Comparison of ENCODE assay signal across 23 mouse cellular contexts in the genomic region with DNA sequence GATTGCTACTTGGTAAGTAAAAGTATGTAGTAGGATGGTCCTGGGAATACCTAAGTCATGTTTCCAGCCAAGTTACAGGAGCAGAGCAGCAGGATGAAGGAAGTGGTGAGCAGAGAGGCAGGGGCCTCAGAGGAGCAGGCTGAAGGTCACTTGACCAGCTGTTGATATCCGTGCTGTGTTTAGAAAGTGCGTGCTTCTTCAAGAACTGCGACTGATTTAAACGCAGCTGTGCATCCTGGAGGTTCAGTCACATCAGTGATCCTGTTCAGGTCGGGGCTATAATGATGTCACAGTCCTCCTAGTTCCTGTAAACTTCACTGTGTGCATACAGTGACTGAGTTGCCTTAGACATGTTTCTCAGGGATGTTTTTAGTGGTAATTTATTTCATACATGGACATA.
A peak's percentile ranks its signal among the peaks of the same experiment; 100 is the strongest.
DNase-seq lines count a peak whose midpoint lies in the region; ATAC-seq lines count a peak whose summit lies in the region.
"Had no signal": no experiment of that assay in that cellular context is flagged by ENCODE, and none has a peak within 500 bp of the region (broad histone marks: within the 10 kb centered on the region; RNA-seq: fewer than 3 reads in every experiment).

No protein-coding gene starts in this region.

- peak overlapping the region; percentile 91 for H3K27ac ChIP-seq in heart, embryonic 15.5 days
- H3K27ac ChIP-seq in lung, embryonic 16.5 days (ENCODE audit: low read length), result peak overlapping the region; percentile 44; the same call in 1 of the 2 replicates
- no peak overlapping the region for H3K27ac ChIP-seq in hindbrain, embryonic 10.5 days
- H3K27ac ChIP-seq: forebrain, embryonic 12.5 days; hindbrain, embryonic 14.5 days; macrophage had no signal

- H3K4me3 ChIP-seq in heart, embryonic 15.5 days, result no peak overlapping the region
- H3K4me3 ChIP-seq in lung, embryonic 16.5 days (ENCODE audit: low read length), result no peak overlapping the region
- no peak overlapping the region for H3K4me3 ChIP-seq in hindbrain, embryonic 10.5 days
- H3K4me3 ChIP-seq: embryonic facial prominence, embryonic 15.5 days; forebrain, embryonic 12.5 days had no signal

- 19% methylated on average over 5 of the region's 5 CpGs for WGBS in heart, embryonic 15.5 days
- 21% methylated on average over 5 of the region's 5 CpGs for WGBS in lung, embryonic 16.5 days
- WGBS in hindbrain, embryonic 10.5 days, result 68% methylated on average over 5 of the region's 5 CpGs

- no peak overlapping the region for H3K9ac ChIP-seq in heart, embryonic 15.5 days
- no peak overlapping the region for H3K9ac ChIP-seq in lung, embryonic 16.5 days (ENCODE audit: low read length)
- H3K9ac ChIP-seq: embryonic facial prominence, embryonic 15.5 days; forebrain, embryonic 12.5 days; hindbrain, embryonic 14.5 days; liver, postnatal 0 days had no signal

- peak; percentile 36 for DNase-seq in embryo, embryonic 10.5 days (ENCODE audit: low spot score)
- DNase-seq in embryo, embryonic 9.5 days (ENCODE audit: extremely low spot score), result no peak
- no peak for DNase-seq in heart, postnatal 4 days
- DNase-seq in lung, adult 18-20 months, result no peak
- DNase-seq in mesoderm, embryonic 11.5 days (ENCODE audit: low read depth, low spot score), result peak; percentile 30
- no peak for DNase-seq in hindbrain, embryonic 10.5 days (ENCODE audit: low spot score)
- DNase-seq: adrenal gland, adult 2 months; cerebellum, adult 11-12 months; cerebellum, postnatal 36 days; kidney, adult 8-10 months; kidney, postnatal 4 days; liver; liver, postnatal 0 days; midbrain, embryonic 14.5 days; right cerebral cortex, postnatal 4 days; thymus, adult 2 months had no signal

- H3K27me3 ChIP-seq in heart, embryonic 15.5 days, result no peaks in the 10 kb centered on the region
- no peaks in the 10 kb centered on the region for H3K27me3 ChIP-seq in lung, embryonic 16.5 days (ENCODE audit: control insufficient read depth, insufficient read depth, low read depth, low read length)
- H3K27me3 ChIP-seq in hindbrain, embryonic 10.5 days (ENCODE audit: insufficient read depth, poor library complexity, severe bottlenecking), result no peaks in the 10 kb centered on the region
- H3K27me3 ChIP-seq: CH12.LX; embryonic facial prominence, embryonic 15.5 days; forebrain, embryonic 12.5 days had no signal

- H3K36me3 ChIP-seq in heart, embryonic 15.5 days, result no peaks in the 10 kb centered on the region
- no peaks in the 10 kb centered on the region for H3K36me3 ChIP-seq in lung, embryonic 16.5 days (ENCODE audit: control insufficient read depth, insufficient read depth, low read length)
- H3K36me3 ChIP-seq in hindbrain, embryonic 10.5 days, result no peaks in the 10 kb centered on the region
- H3K36me3 ChIP-seq: embryonic facial prominence, embryonic 15.5 days; forebrain, embryonic 12.5 days had no signal

- H3K4me1 ChIP-seq in heart, embryonic 15.5 days (replicated peaks), result peaks cover 81% of the 10 kb centered on the region
- H3K4me1 ChIP-seq in lung, embryonic 16.5 days (replicated peaks; ENCODE audit: control insufficient read depth, insufficient read depth, low read length), result peaks cover 31% of the 10 kb centered on the region
- H3K4me1 ChIP-seq in hindbrain, embryonic 10.5 days (replicated peaks), result peaks cover 53% of the 10 kb centered on the region

- H3K4me2 ChIP-seq in heart, embryonic 15.5 days, result no peak overlapping the region
- no peak overlapping the region for H3K4me2 ChIP-seq in lung, embryonic 16.5 days (ENCODE audit: low read depth, low read length)
- H3K4me2 ChIP-seq: embryonic facial prominence, embryonic 15.5 days; forebrain, embryonic 12.5 days; hindbrain, embryonic 14.5 days had no signal

- ATAC-seq in heart, embryonic 15.5 days (replicated peaks; ENCODE audit: insufficient number of reproducible peaks, insufficient read depth, low FRiP score, low read depth), result no peak
- no peak; the same call in 1 of the 2 replicates for ATAC-seq in lung, embryonic 16.5 days (ENCODE audit: low read depth)
- ATAC-seq: liver, postnatal 0 days had no signal

- no peaks in the 10 kb centered on the region for H3K9me3 ChIP-seq in heart, embryonic 15.5 days (replicated peaks)
- no peaks in the 10 kb centered on the region for H3K9me3 ChIP-seq in lung, embryonic 16.5 days (ENCODE audit: control insufficient read depth, low read length)
- H3K9me3 ChIP-seq in hindbrain, embryonic 10.5 days, result no peaks in the 10 kb centered on the region
- H3K9me3 ChIP-seq: embryonic facial prominence, embryonic 15.5 days; forebrain, embryonic 12.5 days had no signal

Comparison
In these comparisons a context has a peak if more than half of its experiments do, and no peak if none do; other contexts are left out.
1. DNase-seq: peak in embryo, embryonic 10.5 days (single experiment) and mesoderm, embryonic 11.5 days (single experiment); none in embryo, embryonic 9.5 days (single experiment), heart, postnatal 4 days (single experiment), lung, adult 18-20 months (0 of 2) and hindbrain, embryonic 10.5 days (single experiment).